13 mouse cellular contexts compared by ENCODE assay signal in the genomic region with DNA sequence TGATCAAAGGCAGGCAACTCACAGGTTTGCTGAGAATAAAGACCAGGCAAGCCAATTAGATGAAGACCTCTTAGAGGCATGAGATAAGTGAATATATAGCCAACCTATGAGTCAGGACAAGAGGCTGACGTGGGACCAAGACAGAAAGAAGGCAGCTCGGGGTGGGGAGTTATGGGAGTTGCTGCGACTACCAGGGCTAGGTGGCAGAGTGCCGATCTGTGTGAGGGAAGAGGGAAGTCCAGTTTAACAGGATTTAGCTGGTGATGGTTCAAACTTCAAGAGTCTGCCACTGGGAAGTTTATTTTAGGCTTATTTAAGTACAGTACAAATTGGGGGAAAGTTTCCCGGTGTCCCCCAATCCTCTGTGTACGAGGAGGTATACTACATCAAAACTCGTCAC.
"Had no signal": no experiment of that assay in that cellular context is flagged by ENCODE, and none has a peak within 500 bp of the region (broad histone marks: within the 10 kb centered on the region; RNA-seq: fewer than 3 reads in every experiment).

No protein-coding gene starts in this region.

- DNase-seq: gastrocnemius, adult 2 months; gastrocnemius, postnatal 10 days; gastrocnemius, postnatal 25 days; heart, adult 18-20 months; heart, postnatal 10 days; kidney, adult 11 months; kidney, adult 2 months; kidney, adult 9 months; kidney, postnatal 14 days; kidney, postnatal 36 days; layer of hippocampus, adult 9-11 months; layer of hippocampus, postnatal 36 days; left cerebral cortex, postnatal 4 days had no signal
